Mouse (Mus musculus) spleen, postnatal 14 days (tissue): ENCODE measurements around the gene Amtn.
"Not testable (repeated sequence)": the region's sequence is repeated elsewhere in the genome, so short reads cannot be mapped to it uniquely, and the experiment has no call there.

Experiments
- DNase-seq, 2 experiments: peaks; one replicate each; pipeline ENCODE4 v3.0.0; 2021 to 2022; ENCODE audit warnings: low spot score in 2 of 2

Gene Amtn

DNA sequence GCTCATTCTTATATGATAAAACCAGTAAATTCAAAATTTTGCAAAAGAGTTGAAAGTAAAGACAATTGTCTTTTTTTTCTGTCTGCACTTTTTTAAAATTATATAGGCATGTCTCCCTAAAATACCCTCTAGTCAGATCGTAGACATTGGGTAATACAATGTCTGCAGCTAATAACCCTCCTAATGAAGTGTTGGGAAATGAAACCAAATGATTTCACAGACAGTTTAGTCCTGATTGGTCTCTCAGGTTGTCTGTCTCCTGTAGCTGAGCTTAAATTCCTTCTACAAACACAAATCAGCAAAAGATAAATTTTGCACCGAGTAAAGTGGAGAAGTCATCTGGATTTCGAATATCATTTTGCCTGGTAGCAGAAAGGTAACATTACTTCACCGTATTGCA lies at the start of gene Amtn:
TSS of gene Amtn (plus strand) at position 301 of the 400 bp plus-strand sequence.
- DNase-seq = no peak

DNA sequence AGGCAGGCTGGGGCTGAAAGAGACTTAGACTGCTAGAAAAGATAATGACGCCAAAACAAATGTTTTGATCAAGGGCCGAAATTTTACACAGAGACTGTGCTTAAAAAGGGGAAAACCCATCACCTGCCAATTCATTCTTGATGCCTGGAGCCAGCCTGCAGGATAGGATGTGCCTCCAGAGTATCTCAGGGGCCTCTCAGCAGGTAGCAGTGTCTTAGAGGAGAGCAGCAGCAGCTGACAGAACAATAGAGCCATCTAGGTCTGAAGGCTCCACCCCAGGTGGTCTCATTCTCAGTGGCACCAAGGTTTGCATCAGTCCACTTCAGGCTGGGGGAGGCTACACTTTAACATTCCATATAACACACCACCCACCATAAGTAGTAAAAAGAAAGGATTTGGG lies 27.4 kb upstream of the Amtn start:
- not testable (repeated sequence) for DNase-seq

DNA sequence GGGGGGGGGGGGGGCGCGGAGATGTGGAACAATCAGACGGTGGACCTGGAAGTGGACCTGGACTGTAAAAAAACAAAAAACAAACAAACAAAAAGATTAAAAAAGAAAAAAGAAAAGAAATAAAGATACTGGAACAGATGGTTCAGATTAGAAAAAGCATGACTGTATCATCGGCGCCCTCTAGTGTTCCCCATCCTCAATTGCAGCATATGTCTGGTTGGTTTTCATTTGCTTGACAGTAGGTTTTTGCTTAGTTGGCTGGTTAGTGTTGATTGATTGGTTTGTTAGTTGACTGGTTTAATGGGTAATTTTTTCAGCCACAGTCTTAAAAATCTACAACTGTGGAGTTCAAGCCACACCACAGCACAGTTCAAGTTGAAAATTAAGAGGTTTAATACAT lies 11.1 kb upstream of the Amtn start:
- DNase-seq = peak in 1 of 2 experiments; percentile 2

DNA sequence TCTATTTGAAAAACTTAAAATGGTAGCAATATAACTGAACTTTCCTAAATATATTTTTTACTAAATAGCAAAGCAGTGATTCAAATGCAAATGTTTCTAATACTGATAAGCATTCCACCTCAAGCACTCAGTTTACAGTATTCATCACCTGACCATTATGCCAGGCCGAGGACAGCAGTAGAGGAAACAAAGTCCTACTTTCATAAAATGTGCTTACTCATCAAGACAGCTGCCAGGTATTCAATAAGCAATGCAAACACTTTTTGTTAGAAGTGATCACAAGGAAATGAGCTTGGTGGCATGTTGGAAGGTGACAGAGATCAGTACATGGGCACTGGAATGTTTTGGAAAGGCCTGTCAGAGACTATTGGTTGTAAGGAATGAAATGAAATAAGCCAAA lies 9.0 kb upstream of the Amtn start:
- no peak for DNase-seq

DNA sequence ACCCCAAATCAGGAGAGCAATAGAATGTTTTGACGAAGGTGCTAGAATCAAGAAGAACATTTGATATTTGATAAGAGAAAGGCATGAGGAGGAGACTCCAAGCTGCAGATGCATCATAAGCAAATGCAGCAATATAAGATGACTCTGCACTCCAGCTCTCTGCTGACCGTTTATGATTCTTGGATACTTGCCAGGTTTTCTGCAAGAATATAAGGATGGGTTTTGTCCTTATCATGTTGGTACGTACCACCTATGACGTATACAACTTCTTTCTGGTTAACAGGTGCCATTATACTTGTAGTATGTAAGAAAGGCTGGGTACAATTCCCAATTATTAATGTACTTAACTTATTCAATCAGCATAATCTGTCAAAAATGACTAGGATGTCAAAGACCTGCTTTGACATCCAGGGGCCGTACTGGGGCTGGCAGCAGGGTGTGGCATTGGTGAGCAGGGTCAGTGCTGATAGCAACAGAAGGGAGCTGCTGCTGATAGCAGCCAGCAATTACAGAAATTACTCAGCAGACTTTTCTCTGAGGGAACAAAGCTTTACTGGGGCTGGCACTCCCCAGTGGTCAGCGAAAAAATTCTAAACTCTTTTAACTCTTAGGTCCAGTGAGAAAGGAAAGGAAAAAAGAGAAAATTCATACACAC lies 5.2 kb upstream of the Amtn start:
- DNase-seq = no peak

DNA sequence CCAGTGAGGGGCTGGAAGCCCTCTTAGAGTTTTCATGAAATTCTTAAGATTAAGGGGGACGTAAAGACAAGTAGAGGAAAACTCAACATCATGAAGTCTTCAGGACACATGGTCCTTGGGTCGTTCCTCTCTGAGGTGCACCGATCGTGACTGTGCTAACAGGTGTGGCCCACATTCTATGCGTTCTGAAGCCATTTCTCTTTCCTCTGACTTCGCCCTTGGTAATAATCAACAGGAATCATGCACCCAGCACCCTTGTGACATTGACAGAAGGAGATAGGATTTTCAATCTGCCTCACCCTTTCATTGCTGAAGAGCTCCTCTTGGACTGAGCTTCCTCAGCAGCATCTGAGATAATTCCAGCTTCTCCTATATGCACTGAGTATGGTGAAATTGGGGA lies 3.3 kb upstream of the Amtn start:
- DNase-seq = no peak

DNA sequence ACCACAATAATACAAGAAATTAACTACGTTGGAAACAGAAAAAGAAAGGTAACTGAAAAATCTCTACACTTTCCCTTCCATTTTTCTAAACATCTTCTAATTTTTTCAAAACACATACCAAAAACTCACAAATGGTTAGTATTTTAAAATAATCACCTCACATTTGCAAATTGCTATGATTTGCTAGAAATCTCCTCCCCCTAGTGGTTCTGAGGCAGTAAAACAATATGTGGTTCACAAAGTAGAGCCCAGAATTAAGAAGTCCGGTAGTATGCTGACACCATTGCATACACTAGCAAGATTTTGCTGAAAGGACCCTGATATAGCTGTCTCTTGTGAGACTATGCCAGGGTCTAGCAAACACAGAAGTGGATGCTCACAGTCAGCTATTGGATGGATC lies 16.1 kb downstream of the Amtn start:
- DNase-seq = not testable (repeated sequence)

DNA sequence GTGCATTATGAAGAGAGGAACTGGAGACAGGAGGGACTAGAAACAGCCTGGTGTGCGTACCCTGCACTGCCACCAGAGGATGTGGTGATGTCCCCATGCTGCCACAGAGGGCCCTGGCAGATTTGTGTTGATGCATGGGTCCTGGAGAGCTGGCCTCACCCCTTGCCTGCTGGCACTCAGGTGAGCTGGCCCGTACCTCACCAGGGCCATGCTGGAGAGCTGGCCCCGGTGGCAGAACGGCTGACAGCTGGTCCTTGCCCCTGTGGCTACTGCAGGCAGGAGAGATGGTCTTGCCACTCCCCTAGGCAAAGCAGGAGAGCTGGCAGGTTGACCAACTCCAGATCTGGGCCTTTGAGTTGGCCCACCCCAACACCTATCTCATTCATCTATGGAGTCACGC lies 22.7 kb downstream of the Amtn start:
- DNase-seq = no peak

DNA sequence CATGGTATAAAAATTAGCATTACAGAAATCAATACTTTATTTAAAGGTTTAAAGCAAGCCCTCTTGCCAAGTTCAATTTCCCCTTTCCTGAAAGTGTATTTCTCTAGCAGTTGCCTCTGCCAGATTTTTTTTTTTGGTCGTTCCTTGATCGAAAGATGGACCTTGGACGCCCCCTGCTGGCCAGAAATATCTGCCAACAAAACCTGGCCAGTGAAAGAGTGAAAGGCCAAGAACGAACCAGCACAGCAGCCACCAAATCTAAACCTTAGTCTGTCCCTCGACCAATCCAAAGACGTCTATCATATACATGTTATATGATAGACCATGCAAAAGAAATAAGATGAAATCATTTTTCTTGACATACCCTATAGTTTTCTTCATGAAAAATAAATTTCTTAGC lies 23.9 kb downstream of the Amtn start:
- DNase-seq = peak; percentile 20 to 36

DNA sequence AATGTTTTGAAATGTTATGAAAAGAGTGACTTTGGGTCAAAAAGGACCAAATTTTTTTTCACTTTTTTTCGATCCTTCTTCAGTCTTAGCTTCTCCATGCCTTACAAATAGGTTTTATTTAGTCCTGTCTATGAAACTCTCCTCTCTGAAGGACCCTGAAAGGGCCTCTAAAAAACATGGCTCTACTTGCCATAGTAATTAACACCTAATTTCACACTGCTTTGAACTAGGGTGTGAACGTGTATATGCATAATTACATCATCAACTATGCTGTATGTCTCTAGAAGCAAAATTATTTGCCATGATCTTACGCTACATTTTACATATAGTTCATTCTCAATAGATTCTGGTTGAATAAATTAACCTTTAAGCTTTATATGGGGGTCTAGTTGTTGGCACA lies 25.6 kb downstream of the Amtn start:
- no peak for DNase-seq

DNA sequence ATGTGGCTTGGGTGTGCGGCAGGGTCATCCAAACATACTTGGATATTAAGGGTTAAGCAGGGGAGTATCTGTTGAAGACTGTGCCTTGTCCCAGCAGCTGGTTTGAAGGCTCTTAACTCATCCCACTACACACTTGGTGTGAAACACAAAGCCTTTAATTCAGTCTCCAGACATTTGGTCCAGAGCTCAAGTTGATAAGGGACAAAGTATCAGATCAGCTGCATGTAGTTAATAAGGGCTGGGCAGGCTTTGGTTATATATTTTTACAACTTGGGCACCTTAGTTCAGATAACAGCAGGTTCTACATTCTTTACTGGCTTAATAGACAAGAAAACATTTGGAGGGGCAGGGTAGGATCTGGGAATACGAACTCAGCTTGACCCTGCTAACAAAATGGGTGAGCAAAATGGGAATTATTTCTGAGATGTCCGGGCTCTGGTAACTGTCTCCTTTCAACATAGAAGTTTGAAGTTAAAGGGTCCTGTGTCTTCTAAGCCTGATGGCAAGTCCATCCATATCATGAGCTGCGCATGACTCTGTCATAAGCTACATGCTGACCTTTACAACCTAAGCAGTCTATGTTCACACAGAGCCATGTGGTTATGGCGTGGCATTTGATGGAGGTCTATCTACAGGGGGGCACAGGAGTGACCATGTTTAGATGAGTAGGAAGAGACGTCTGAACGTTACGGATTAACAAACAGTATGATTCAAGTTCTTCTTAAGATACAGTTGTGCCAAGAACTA lies 44.6 kb downstream of the Amtn start:
- no peak for DNase-seq

DNA sequence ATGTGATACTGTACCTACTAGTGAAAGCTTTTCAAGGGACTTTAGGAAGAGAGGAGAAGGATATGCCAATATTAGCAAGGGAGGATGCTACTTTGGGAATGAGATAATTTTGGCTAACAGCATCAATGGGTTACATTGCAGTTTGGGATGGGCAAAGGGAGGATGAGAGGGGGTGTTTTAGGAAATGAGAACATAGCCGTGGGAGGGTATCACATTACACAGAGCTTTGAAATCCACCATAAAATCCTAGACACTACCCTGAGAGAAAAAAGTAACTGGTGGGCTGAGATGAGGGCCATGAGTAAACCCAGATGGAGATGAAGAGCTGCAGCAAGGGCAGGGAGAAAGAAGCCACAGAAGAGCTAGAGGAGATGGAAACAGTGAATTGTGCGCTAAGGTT lies 49.0 kb downstream of the Amtn start:
- DNase-seq = not testable (repeated sequence)

DNA sequence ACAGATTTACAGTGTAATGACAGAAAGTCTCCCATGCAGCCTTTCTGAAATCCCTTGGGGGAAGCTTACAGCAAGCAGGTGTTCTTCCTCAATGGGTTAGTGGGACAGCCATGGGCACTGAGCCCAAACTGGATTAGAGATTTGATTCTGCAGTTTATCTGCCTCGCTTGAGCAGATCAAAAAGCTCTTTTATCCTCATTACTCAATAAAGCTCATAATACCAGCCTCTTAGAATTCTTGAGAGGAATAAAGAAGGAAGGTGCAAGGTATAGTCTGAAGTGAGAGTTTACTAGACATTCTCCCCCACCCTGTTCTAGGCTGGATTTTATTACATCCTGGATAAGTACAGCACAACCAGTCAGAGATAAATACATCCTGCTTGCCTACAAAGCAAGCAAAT lies 50.8 kb downstream of the Amtn start:
- no peak for DNase-seq
